Mouse (Mus musculus) heart, embryonic 11.5 days (tissue): ENCODE measurements around the gene Gm11032. TPM values are rescaled to one million over a fixed set of nuclear protein-coding genes. Genes with fewer than 3 reads are reported as not detected.
"Not testable (repeated sequence)": the region's sequence is repeated elsewhere in the genome, so short reads cannot be mapped to it uniquely, and the experiment has no call there.

Experiments
- ATAC-seq: fragments of 200-750 bp; cut with Nextera tagmentation; replicated peaks from 2 replicates; pipeline ENCODE4 v1.8.0; 2017; ENCODE audit warnings: moderate library complexity; ENCODE audit not compliant: insufficient number of reproducible peaks, low FRiP score, low TSS enrichment
- H3K27ac ChIP-seq: fragments of 300-500 bp; sonication (generic); 2 replicates; pipeline ENCODE4 v1.5.1; 2014; ENCODE audit warnings: mild to moderate bottlenecking, low read depth, low read length
- H3K27me3 ChIP-seq: fragments of 300-500 bp; sonication (generic); 2 replicates; pipeline ENCODE4 v1.6.1; 2014; ENCODE audit warnings: mild to moderate bottlenecking, low read length, mixed read lengths; ENCODE audit not compliant: control insufficient read depth, insufficient read depth
- H3K36me3 ChIP-seq: fragments of 300-500 bp; sonication (generic); 2 replicates; pipeline ENCODE4 v1.6.1; 2014; ENCODE audit warnings: mild to moderate bottlenecking, low read length, moderate library complexity, mixed read lengths; ENCODE audit not compliant: control insufficient read depth, insufficient read depth
- H3K4me1 ChIP-seq: fragments of 300-500 bp; sonication (generic); 2 replicates; pipeline ENCODE4 v1.6.1; 2014; ENCODE audit warnings: low read length; ENCODE audit not compliant: control insufficient read depth, insufficient read depth
- H3K4me2 ChIP-seq: fragments of 300-500 bp; sonication (generic); 2 replicates; pipeline ENCODE4 v1.6.1; 2014; ENCODE audit warnings: mild to moderate bottlenecking, moderate library complexity
- H3K4me3 ChIP-seq: fragments of 300-500 bp; sonication (generic); 2 replicates; pipeline ENCODE4 v1.5.1; 2014; ENCODE audit warnings: low read depth, low read length
- H3K9ac ChIP-seq: fragments of 300-500 bp; sonication (generic); 2 replicates; pipeline ENCODE4 v1.6.1; 2014; ENCODE audit warnings: mild to moderate bottlenecking, low read depth, low read length, moderate library complexity
- H3K9me3 ChIP-seq: fragments of 300-500 bp; sonication (generic); replicated peaks from 2 replicates; pipeline ENCODE4 v1.6.1; 2016; ENCODE audit warnings: low read length; ENCODE audit not compliant: control insufficient read depth
- WGBS: fragments of 180-500 bp; shearing (Covaris S2); extraction: QIAGEN DNeasy Blood & Tissue Kit; methylation state at CpG from one replicate; pipeline ENCODE4 v1.1.7; 2014; ENCODE audit not compliant: insufficient replicate concordance; 5-methylcytosine and 5-hydroxymethylcytosine counted together
- polyA plus RNA-seq: library from polyadenylated mRNA; unstranded; fragments of >200 nt; fragmentation: Nextera tagmentation; extraction: Ambion mirVana; gene quantifications from 2 replicates; pipeline ENCODE4 v1.2.1, GENCODE M21; 2014

Gm11032 gene
- not detected in 2 replicates for polyA plus RNA-seq

DNA sequence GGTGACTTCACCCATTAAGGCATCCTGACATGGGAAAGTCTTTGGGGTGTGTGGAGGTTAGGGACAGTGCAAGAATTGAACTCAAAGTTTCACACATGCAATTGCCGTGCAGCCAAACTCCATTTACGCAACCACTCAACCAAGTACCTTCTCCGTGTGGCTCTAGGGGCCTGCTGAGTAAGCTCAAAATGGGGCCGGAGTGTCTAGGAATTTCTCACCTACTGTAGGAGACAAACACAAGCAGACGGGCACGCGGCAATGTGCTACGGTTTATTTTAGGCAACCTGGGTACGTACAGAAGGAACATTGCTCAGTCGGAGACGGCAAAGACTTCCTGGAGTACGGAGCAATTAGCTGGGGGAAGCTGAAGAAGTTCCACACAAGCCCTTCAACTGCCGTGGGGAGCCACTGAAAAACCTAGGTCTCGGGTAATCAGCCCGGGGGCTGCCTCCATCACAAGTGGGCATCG is at the start of gene Gm11032:
Gene Gm11032 (plus strand): TSS at position 51 of the 469 bp plus-strand sequence.
- H3K9me3 ChIP-seq, result no peaks in the 10 kb centered on the region
- H3K27ac ChIP-seq, result no peak within 1 kb of the TSS
- peak within 1 kb of the TSS; percentile 50 for H3K4me2 ChIP-seq
- no peak within 1 kb of the TSS; the same call in 1 of the 2 replicates for H3K4me3 ChIP-seq
- no peak for ATAC-seq
- H3K36me3 ChIP-seq, result no peaks in the 10 kb centered on the region
- H3K9ac ChIP-seq, result no peak within 1 kb of the TSS; the same call in 1 of the 2 replicates
- WGBS, result 49% methylated on average over 16 of the region's 16 CpGs
- peaks cover 4% of the 10 kb centered on the region; the same call in 1 of the 2 replicates for H3K4me1 ChIP-seq
- no peaks in the 10 kb centered on the region for H3K27me3 ChIP-seq

DNA sequence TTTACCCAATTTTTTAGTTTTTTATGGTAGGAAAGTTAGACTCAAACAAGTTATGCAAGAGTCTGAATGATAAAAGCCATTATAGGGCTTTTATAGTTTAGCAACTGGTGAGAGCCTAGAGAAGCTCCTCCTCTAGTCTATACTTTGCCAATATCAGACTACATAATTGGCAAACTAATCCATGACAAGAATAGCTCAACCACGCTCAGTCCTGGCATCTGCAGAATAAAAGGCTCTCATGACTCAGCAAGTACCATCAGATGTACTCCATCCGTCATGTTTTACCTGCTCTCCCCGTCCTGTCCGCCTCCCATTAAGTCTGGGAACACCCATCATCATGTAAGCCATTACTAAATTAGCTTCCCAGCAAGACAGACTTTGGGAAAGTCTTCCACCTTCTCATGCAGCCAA is 48.4 kb upstream of the Gm11032 start:
- no peak overlapping the region for H3K9ac ChIP-seq
- H3K36me3 ChIP-seq, result no peaks in the 10 kb centered on the region
- WGBS, result 73% methylated on average over 4 of the region's 4 CpGs
- H3K4me1 ChIP-seq, result peaks cover 14% of the 10 kb centered on the region
- ATAC-seq, result no peak
- no peaks in the 10 kb centered on the region for H3K27me3 ChIP-seq
- H3K4me3 ChIP-seq, result no peak overlapping the region
- H3K27ac ChIP-seq, result no peak overlapping the region
- H3K4me2 ChIP-seq, result no peak overlapping the region
- no peaks in the 10 kb centered on the region for H3K9me3 ChIP-seq

DNA sequence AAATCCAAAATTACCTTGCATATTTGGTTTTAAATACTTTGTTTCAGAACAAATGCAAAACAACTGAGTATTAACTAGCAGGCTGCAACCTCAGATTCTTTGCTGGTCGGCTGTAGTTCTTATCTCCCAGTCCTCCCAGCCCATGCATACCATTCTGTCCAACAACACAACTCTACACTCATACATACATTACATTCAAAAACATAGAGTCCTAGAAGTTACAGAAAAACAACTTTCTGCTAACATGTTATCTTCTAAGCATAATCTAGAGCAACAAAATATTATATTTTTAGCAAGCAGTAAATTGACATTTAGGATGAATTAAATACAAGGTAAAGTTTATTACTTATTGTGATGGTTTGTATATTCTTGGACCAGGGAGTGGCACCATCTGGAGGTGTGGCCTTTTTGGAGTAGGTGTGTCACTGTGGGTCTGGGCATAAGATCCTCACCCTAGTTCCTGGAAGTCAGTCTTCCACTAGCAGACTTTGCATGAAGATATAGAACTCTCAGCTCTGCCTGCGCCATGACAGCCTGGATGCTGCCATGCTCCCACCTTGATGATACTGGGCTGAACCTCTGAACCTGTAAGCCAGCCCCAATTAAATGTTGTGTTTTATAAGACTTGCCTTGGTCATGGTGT is 43.7 kb upstream of the Gm11032 start:
- H3K27me3 ChIP-seq, H3K9ac ChIP-seq, H3K27ac ChIP-seq, H3K9me3 ChIP-seq, ATAC-seq, H3K4me2 ChIP-seq, H3K4me3 ChIP-seq, H3K36me3 ChIP-seq: not testable (repeated sequence)
- peaks cover 20% of the 10 kb centered on the region for H3K4me1 ChIP-seq
- 43% methylated on average over 2 of the region's 2 CpGs for WGBS

DNA sequence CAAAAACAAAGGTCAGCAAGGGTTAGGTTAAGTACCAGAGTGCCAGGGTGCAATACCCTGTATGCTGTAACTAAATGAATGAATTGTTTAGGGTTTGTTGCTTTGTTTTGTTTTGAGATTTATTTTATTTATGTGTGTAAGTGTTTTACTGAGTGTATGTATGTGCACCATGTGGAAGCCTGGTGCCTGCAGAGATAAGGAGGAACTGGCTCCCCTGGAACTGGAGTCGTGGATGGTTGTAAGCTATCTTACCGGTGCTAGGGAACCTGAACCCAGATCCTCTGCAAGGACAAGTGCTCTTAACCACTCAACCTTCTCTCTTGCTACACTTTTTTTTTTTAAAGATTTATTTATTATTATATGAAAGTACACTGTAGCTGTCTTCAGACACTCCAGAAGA is 42.8 kb upstream of the Gm11032 start:
- 62% methylated on average over 2 of the region's 2 CpGs for WGBS

DNA sequence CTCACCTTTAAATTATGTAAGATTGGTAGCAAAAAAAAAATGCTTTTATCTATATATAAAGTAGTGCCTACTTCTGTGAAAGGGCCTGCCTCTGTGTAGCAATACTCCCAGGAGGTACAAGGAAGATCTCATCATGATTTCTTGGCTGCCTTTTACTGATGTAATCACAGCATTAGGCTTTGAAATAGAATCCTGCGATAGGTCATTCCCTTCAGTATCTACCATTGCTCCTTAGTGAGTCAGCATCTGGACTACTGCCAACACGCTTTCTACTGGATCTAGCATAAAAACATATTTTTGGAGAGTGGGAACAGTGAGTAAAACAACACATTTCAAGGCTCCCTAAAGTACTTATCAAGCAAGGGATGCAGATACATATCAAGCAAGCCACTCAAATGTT is 41.2 kb upstream of the Gm11032 start:
- Histone ChIP-seq H3K27me3 (no peaks in the 10 kb centered on the region), H3K9me3 (no peaks in the 10 kb centered on the region), H3K27ac (no peak overlapping the region), H3K4me1 (peaks cover 20% of the 10 kb centered on the region), H3K4me2 (no peak overlapping the region), H3K9ac (no peak overlapping the region), H3K4me3 (no peak overlapping the region), H3K36me3 (no peaks in the 10 kb centered on the region)
- ATAC-seq, result no peak
- 52% methylated on average over 2 of the region's 2 CpGs for WGBS

More for the DNA sequence above, 42.8 kb upstream of the Gm11032 start:
- H3K9ac ChIP-seq, result no peak overlapping the region
- no peak for ATAC-seq
- H3K9me3 ChIP-seq, result no peaks in the 10 kb centered on the region
- no peaks in the 10 kb centered on the region for H3K36me3 ChIP-seq
- no peak overlapping the region for H3K4me2 ChIP-seq
- no peak overlapping the region for H3K27ac ChIP-seq
- H3K4me3 ChIP-seq, result no peak overlapping the region
- no peaks in the 10 kb centered on the region for H3K27me3 ChIP-seq
- H3K4me1 ChIP-seq, result peaks cover 20% of the 10 kb centered on the region

DNA sequence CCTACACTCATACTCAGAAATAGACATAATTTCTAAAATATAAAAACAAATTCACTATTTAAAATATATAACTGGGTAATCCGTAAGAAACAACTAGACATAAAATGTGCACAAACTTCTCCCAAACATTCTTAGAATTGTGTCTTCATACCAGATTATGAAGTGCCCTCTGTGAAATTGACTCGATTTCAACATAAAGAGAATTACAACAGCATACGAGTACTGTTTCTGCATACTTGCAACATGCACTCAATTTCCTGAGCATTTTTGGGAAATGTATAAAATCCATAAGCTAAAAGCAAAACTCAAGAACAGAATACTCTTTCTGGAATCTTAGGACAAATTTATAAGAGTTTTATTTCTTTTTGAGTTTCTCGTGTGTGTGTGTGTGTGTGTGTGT is 28.1 kb upstream of the Gm11032 start:
- Histone ChIP-seq H3K9me3 (no peaks in the 10 kb centered on the region), H3K27ac (no peak overlapping the region), H3K27me3 (no peaks in the 10 kb centered on the region), H3K4me3 (no peak overlapping the region), H3K4me1 (peaks cover 11% of the 10 kb centered on the region), H3K4me2 (no peak overlapping the region), H3K36me3 (no peaks in the 10 kb centered on the region), H3K9ac (no peak overlapping the region)
- ATAC-seq, result no peak
- WGBS, result 86% methylated on average over 4 of the region's 4 CpGs

DNA sequence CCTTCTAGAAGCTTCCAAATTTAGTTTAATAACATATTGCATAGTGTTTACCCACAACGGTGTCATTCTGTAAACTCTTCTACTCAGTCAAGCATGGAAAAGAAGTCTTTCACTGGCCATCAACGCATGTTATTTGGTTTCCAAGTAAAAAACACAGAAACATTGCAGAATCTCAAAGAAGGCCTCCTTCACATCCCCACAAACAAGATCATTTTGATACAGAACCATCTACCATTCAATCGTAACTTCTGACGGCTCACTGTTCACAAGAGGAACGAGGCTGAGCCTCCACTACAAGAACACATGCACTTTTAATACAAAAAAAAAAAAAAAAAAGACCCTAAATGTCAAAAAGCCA is 26.4 kb upstream of the Gm11032 start:
- Histone ChIP-seq H3K27ac (no peak overlapping the region), H3K9ac (peak overlapping the region; percentile 98), H3K4me3 (peak overlapping the region; percentile 98), H3K27me3 (no peaks in the 10 kb centered on the region), H3K36me3 (no peaks in the 10 kb centered on the region), H3K9me3 (no peaks in the 10 kb centered on the region), H3K4me1 (peaks cover 11% of the 10 kb centered on the region), H3K4me2 (peak overlapping the region; percentile 73)
- 35% methylated on average over 5 of the region's 5 CpGs for WGBS
- no peak for ATAC-seq

DNA sequence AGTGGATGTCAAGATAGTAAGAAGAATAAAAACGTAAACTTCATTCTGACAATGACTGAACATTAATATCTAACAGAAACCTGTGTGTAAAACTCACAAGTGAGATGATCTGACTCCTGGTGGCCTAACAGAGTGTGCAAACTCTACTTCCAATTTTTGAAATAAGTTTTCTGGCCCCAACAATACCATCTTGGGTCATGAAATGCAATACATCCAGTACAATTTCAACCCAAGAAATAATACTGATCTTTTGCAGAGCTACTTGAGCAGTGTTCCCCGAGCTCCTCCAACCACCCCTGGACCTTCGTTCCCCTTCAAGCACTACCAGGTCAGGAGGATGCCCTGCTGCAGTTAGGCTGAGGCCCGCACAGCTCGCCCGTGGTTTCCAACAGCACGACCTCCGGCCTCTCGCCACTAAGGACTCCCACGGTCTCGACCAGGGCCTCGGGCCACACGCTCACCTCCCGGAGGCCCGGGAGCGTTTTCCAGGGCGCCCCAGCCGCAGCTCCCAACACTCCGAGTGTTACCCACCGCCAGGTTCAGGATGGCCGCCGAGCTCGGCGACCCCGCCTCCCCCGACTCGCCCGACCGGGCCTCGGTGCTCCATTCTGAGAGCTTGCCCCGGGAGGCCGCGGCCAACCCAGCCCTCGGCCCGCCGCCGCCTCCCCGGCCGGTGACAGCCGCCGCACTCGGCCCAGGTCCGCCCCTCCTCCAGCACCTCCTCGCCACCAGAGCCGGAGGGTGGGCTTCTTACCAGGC is 25.8 kb upstream of the Gm11032 start:
- ATAC-seq, result peak; percentile 88
- Histone ChIP-seq H3K9ac (peak overlapping the region; percentile 98), H3K27me3 (no peaks in the 10 kb centered on the region), H3K27ac (peak overlapping the region; percentile 91), H3K36me3 (no peaks in the 10 kb centered on the region), H3K4me2 (peak overlapping the region; percentile 73), H3K4me3 (peak overlapping the region; percentile 98), H3K9me3 (no peaks in the 10 kb centered on the region), H3K4me1 (peaks cover 11% of the 10 kb centered on the region)
- WGBS, result under 1% methylated on average over 45 of the region's 45 CpGs
